Mouse (Mus musculus): Measurements from ENCODE around the gene Zdhhc8. TPM values are rescaled to one million over a fixed set of nuclear protein-coding genes. Genes with fewer than 3 reads are reported as not detected.
A peak's percentile ranks its signal among the peaks of the same experiment; 100 is the strongest.

Zdhhc8 gene
- 10 to 100 TPM; 18.1 to 25.1 TPM for total RNA-seq (2021)
- long read RNA-seq, experiment 1, full-length matches to known transcripts, result 5 of 14 reads
- long read RNA-seq, experiment 1, partial matches to known transcripts, result 6 of 14 reads
- long read RNA-seq, experiment 1, other reads (novel, unspliced or antisense), result 3 of 14 reads
- long read RNA-seq, experiment 2, full-length matches to known transcripts, result 2 of 5 reads
- long read RNA-seq, experiment 2, partial matches to known transcripts, result 1 of 5 reads
- long read RNA-seq, experiment 2, other reads (novel, unspliced or antisense), result 2 of 5 reads

DNA sequence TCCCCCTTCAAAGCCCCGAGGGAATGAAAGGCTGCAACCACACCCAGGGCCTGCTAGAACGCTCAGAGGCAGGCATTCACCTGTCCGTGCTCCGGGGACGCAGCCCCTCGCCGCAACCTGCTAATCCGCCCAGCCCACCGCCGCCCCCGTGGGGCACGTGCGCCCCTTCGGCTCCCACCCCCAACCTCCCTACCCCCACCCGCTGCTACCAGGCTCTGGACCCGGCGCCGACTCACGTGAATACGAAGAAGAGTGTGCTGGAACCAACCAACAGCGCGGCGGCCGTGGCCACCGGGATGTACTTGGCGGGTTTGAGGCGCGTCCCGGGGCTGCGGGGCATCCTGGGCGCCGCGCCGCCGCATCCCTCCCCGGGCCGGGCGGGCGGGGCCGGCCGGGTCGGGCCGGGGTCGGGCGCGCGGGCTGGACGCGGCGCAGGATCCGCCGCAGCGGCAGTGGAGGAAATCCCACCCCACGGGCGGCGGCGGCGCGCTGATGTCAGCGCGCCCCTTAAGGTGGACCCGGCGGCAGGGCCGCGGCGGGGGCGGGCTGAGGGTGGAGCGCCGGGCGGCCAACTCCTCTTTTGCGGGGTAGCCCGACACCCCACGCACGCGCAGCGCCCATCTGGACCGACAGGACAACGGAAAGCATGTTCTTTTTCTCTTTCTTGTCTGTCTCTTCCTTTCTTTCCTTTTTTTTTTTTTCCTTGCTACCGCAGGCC is at the start of gene Zdhhc8:
Zdhhc8 (minus strand) TSS at position 466 of the 718 bp plus-strand sequence.
- peak in 1 of 2 experiments; percentile 86 for DNase-seq

GRCm38 (mm10) chr16:18275166-18275565 is 40.2 kb upstream of the Zdhhc8 start:
- no peak for DNase-seq

GRCm38 (mm10) chr16:18268182-18268581 is 33.2 kb upstream of the Zdhhc8 start:
- no peak for DNase-seq

- DNase-seq, result no peak
Observed at GRCm38 (mm10) chr16:18265024-18265423, 30.1 kb upstream of the Zdhhc8 start.

DNA sequence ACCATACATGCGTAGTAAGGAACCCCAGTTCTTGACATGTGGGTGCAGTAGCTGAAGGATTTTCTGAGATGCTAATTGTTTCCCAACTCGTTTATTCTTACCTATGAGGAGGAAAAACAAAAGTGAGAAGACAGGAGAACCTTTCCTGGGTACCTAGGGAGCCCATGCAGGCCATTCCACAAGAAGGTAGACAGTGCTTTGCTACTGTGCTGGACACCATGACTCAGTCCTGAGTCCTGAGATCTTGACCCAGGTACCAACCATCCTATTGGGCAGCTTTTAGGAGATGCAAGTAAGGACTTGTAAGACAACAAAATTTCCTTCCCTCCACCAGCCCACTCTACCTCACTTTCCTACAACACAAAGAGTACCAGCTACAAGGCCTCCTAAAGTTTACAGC is 23.3 kb upstream of the Zdhhc8 start, which contains the start of gene Gm49776:
Gm49776 (minus strand) TSS at position 101 of the 400 bp plus-strand sequence.
- DNase-seq, result no peak

GRCm38 (mm10) chr16:18253866-18254265 is 18.9 kb upstream of the Zdhhc8 start:
- no peak for DNase-seq

DNA sequence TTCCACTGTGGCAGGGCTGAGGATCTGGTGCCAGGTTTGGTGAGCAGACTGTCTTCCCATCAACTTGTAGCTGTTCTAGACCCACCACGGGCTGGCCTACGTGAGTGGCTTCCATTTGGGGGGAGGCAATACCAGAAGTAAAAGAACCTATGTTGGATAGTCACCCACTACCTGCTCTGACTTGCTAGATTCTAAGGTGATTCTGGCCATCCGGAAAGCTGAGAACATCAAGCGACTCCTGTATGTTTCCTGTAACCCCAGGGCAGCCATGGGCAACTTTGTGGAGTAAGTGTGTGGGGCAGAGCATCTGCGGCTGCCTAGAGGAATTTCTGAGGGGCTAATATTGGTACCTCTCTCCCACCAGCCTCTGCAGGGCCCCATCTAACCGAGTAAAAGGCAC is 17.8 kb upstream of the Zdhhc8 start:
- DNase-seq, result no peak

GRCm38 (mm10) chr16:18250828-18251790 is 16.2 kb upstream of the Zdhhc8 start:
- DNase-seq, result no peak

DNA sequence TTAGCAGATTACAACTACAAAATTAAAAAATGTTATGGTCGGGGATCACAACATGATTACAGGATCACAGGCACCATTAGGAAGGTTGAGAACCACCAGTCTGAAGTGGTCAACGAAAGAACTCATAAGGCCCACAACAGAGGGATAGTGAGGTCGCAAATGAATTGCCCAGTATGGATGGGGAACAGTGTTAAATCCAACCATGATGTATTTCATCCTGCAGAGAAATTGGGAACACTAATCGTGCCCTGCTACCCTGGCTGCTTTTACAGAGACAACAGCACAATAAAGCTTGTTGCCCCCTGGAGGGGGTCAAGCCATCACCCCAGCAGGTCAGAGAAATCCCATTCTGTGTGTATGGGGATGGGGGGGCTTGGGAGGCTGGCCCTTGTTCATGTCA is 15.3 kb upstream of the Zdhhc8 start:
- DNase-seq, result no peak

GRCm38 (mm10) chr16:18249364-18249967 is 14.5 kb upstream of the Zdhhc8 start:
- DNase-seq, result peak in 1 of 2 experiments; percentile 70

GRCm38 (mm10) chr16:18248433-18249363 is 13.8 kb upstream of the Zdhhc8 start, which contains the start of the genes Trmt2a and Ranbp1:
Gene Trmt2a (plus strand): TSS chr16:18248679.
Gene Ranbp1 (minus strand): TSS chr16:18248732.
- DNase-seq, result peak; percentile 99

- no peak for DNase-seq
Observed at GRCm38 (mm10) chr16:18247521-18248399, 12.8 kb upstream of the Zdhhc8 start.

DNA sequence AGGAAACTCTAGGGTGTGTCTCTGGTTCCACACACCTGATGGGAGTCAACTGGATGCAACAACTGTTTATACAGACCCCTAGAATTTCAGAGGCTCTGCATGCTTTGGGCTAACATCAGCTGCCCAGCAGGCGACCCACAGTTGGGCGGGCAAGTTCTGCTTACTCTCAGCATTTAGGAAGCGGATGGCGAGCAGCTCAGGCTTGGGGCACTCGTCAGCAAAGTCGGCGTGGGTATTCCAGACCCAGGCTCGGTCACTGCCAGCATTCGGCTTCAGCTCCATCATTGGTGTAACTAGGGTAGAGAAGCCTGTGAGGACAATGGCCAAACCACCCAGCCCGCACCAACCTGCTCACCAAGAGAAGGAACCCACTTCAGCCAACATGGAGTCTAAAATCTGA is 6.6 kb upstream of the Zdhhc8 start:
- no peak for DNase-seq

- DNase-seq, result no peak
Observed at GRCm38 (mm10) chr16:18236676-18237501, 2.0 kb upstream of the Zdhhc8 start.

GRCm38 (mm10) chr16:18235389-18236065 is 591 bp upstream of the Zdhhc8 start:
- DNase-seq, result peak; percentile 76 to 84

GRCm38 (mm10) chr16:18233919-18234670 is 841 bp downstream of the Zdhhc8 start:
- DNase-seq, result no peak

GRCm38 (mm10) chr16:18233451-18233850 is 1.5 kb downstream of the Zdhhc8 start:
- no peak for DNase-seq
